Mouse (Mus musculus) c-Kit-positive CD71-positive TER-119-positive erythroid progenitor cells, embryonic 14.5 days (primary cell): ENCODE measurements around the gene Pbp2.

Experiments used
- DNase-seq: peaks from one replicate; pipeline ENCODE4 v3.0.0-alpha.2; 2013; ENCODE audit warnings: low spot score

Pbp2 gene

GRCm38 (mm10) chr6:135310305-135310704 is at the start of gene Pbp2:
Gene Pbp2 (minus strand): TSS chr6:135310405.
- DNase-seq: no peak

- no peak for DNase-seq
Measured at GRCm38 (mm10) chr6:135354953-135355352, 44.7 kb upstream of the Pbp2 start.

GRCm38 (mm10) chr6:135352537-135352936 is 42.3 kb upstream of the Pbp2 start:
- no peak for DNase-seq

GRCm38 (mm10) chr6:135351638-135352302 is 41.6 kb upstream of the Pbp2 start:
- no peak for DNase-seq

- no peak for DNase-seq
Measured at GRCm38 (mm10) chr6:135341076-135341378, 30.8 kb upstream of the Pbp2 start.

GRCm38 (mm10) chr6:135340355-135341075 is 30.3 kb upstream of the Pbp2 start:
- no peak for DNase-seq

- no peak for DNase-seq
Measured at GRCm38 (mm10) chr6:135336376-135336775, 26.2 kb upstream of the Pbp2 start.

- DNase-seq: no peak
Measured at GRCm38 (mm10) chr6:135333994-135334651, 23.9 kb upstream of the Pbp2 start.

GRCm38 (mm10) chr6:135332737-135333281 is 22.6 kb upstream of the Pbp2 start:
- no peak for DNase-seq

GRCm38 (mm10) chr6:135331916-135332315 is 21.7 kb upstream of the Pbp2 start:
- DNase-seq: no peak

- no peak for DNase-seq
Measured at GRCm38 (mm10) chr6:135326847-135327246, 16.6 kb upstream of the Pbp2 start.

- DNase-seq: no peak
Measured at GRCm38 (mm10) chr6:135324686-135325300, 14.6 kb upstream of the Pbp2 start.

GRCm38 (mm10) chr6:135324111-135324510 is 13.9 kb upstream of the Pbp2 start:
- DNase-seq: no peak

GRCm38 (mm10) chr6:135323311-135323982 is 13.2 kb upstream of the Pbp2 start:
- no peak for DNase-seq

GRCm38 (mm10) chr6:135322749-135323148 is 12.5 kb upstream of the Pbp2 start:
- DNase-seq: no peak

GRCm38 (mm10) chr6:135319431-135319933 is 9.3 kb upstream of the Pbp2 start:
- DNase-seq: no peak

GRCm38 (mm10) chr6:135316141-135316540 is 5.9 kb upstream of the Pbp2 start:
- DNase-seq: no peak

- no peak for DNase-seq
Measured at GRCm38 (mm10) chr6:135313981-135314380, 3.8 kb upstream of the Pbp2 start.

GRCm38 (mm10) chr6:135312038-135312437 is 1.8 kb upstream of the Pbp2 start:
- no peak for DNase-seq

- no peak for DNase-seq
Measured at GRCm38 (mm10) chr6:135304576-135305260, 5.5 kb downstream of the Pbp2 start.
